Mouse (Mus musculus) forebrain, embryonic 14.5 days (tissue): ENCODE measurements around the gene Zkscan17. TPM values are rescaled to one million over a fixed set of nuclear protein-coding genes. Genes with fewer than 3 reads are reported as not detected.
"Not testable (repeated sequence)": the region's sequence is repeated elsewhere in the genome, so short reads cannot be mapped to it uniquely, and the experiment has no call there.

Experiments used
- ATAC-seq: fragments of 200-750 bp; cut with Nextera tagmentation; 2 replicates; pipeline ENCODE4 v1.8.0; 2017; ENCODE audit warnings: mild to moderate bottlenecking, moderate library complexity
- DNase-seq: peaks from one replicate; pipeline ENCODE4 v3.0.0-alpha.2; 2015; ENCODE audit warnings: low spot score
- H3K27ac ChIP-seq: fragments of 300-500 bp; sonication (generic); 2 replicates; pipeline ENCODE4 v1.5.1; 2014; ENCODE audit warnings: low read depth, mild to moderate bottlenecking, control low read depth, low read length, moderate library complexity
- H3K27me3 ChIP-seq: fragments of 300-500 bp; sonication (generic); replicated peaks from 2 replicates; pipeline ENCODE4 v1.6.1; 2014; ENCODE audit warnings: low read length, control low read depth, mixed read lengths; ENCODE audit not compliant: control insufficient read depth, insufficient read depth
- H3K36me3 ChIP-seq: fragments of 300-500 bp; sonication (generic); 2 replicates; pipeline ENCODE4 v1.6.1; 2014; ENCODE audit warnings: low read length, control low read depth; ENCODE audit not compliant: control insufficient read depth, insufficient read depth
- H3K4me1 ChIP-seq: fragments of 300-500 bp; sonication (generic); 2 replicates; pipeline ENCODE4 v1.6.1; 2014; ENCODE audit warnings: antibody characterized with exemption, low read length, control low read depth; ENCODE audit not compliant: control insufficient read depth, insufficient read depth
- H3K4me2 ChIP-seq: fragments of 300-500 bp; sonication (generic); 2 replicates; pipeline ENCODE4 v1.6.1; 2014; ENCODE audit warnings: mild to moderate bottlenecking, control low read depth, low read length
- H3K4me3 ChIP-seq: fragments of 300-500 bp; sonication (generic); 2 replicates; pipeline ENCODE4 v1.5.1; 2014; ENCODE audit warnings: low read depth, low read length, control low read depth
- H3K9ac ChIP-seq: fragments of 300-500 bp; sonication (generic); 2 replicates; pipeline ENCODE4 v1.6.1; 2014; ENCODE audit warnings: mild to moderate bottlenecking, low read length, control low read depth, moderate library complexity
- H3K9me3 ChIP-seq: fragments of 300-500 bp; sonication (generic); replicated peaks from 2 replicates; pipeline ENCODE4 v1.6.1; 2016; ENCODE audit warnings: low read length, control low read depth, mixed read lengths; ENCODE audit not compliant: control insufficient read depth
- WGBS: fragments of 180-500 bp; shearing (Covaris S2); extraction: QIAGEN DNeasy Blood & Tissue Kit; methylation state at CpG from one replicate; pipeline ENCODE4 v1.1.7; 2014; 5-methylcytosine and 5-hydroxymethylcytosine counted together
- polyA plus RNA-seq: library from polyadenylated mRNA; unstranded; fragments of >200 nt; fragmentation: Nextera tagmentation; extraction: Ambion mirVana; gene quantifications from 2 replicates; pipeline ENCODE4 v1.2.1, GENCODE M21; 2014

Gene Zkscan17
- 11.4 and 13.1 TPM in 2 replicates for polyA plus RNA-seq

GRCm38 (mm10) chr11:59526472-59527080, at the start of gene Zkscan17:
TSS of gene Zkscan17 (minus strand) at chr11:59526751.
- Histone ChIP-seq H3K9me3 (no peaks in the 10 kb centered on the region), H3K27me3 (no peaks in the 10 kb centered on the region), H3K4me2 (no peak within 1 kb of the TSS), H3K36me3 (no peaks in the 10 kb centered on the region), H3K4me1 (no peaks in the 10 kb centered on the region), H3K4me3 (no peak within 1 kb of the TSS), H3K9ac (no peak within 1 kb of the TSS), H3K27ac (no peak within 1 kb of the TSS)
- DNase-seq (peak; percentile 21), ATAC-seq (no peak)
- 58% methylated on average over 8 of the region's 8 CpGs for WGBS

GRCm38 (mm10) chr11:59576135-59576534, 49.6 kb upstream of the Zkscan17 start, which contains the start of gene Olfr222:
TSS of gene Olfr222 (minus strand) at chr11:59576235.
- not testable (repeated sequence) for H3K4me3 ChIP-seq, DNase-seq, H3K4me2 ChIP-seq, H3K4me1 ChIP-seq, H3K27ac ChIP-seq, H3K36me3 ChIP-seq, ATAC-seq, H3K9me3 ChIP-seq, H3K9ac ChIP-seq, H3K27me3 ChIP-seq

- Histone ChIP-seq H3K4me1 (no peaks in the 10 kb centered on the region), H3K9ac (no peak overlapping the region), H3K4me2 (no peak overlapping the region), H3K9me3 (no peaks in the 10 kb centered on the region), H3K36me3 (no peaks in the 10 kb centered on the region), H3K27ac (no peak overlapping the region), H3K27me3 (no peaks in the 10 kb centered on the region), H3K4me3 (no peak overlapping the region)
- WGBS, result 63% methylated on average over 9 of the region's 9 CpGs
- no peak for DNase-seq
- ATAC-seq, result no peak
These were observed 49.2 kb upstream of the Zkscan17 start for GRCm38 (mm10) chr11:59575726-59576125.

GRCm38 (mm10) chr11:59569306-59569705, 42.8 kb upstream of the Zkscan17 start:
- DNase-seq (peak; percentile 8), ATAC-seq (no peak)
- H3K4me2 ChIP-seq, result no peak overlapping the region
- H3K9me3 ChIP-seq, result no peaks in the 10 kb centered on the region
- H3K27me3 ChIP-seq, result no peaks in the 10 kb centered on the region
- no peaks in the 10 kb centered on the region for H3K36me3 ChIP-seq
- WGBS, result 59% methylated on average over 3 of the region's 3 CpGs
- no peaks in the 10 kb centered on the region for H3K4me1 ChIP-seq
- H3K27ac ChIP-seq, result no peak overlapping the region
- H3K9ac ChIP-seq, result no peak overlapping the region
- H3K4me3 ChIP-seq, result no peak overlapping the region

- no peaks in the 10 kb centered on the region for H3K36me3 ChIP-seq
- 76% methylated on average over 9 of the region's 9 CpGs for WGBS
- no peak overlapping the region for H3K4me2 ChIP-seq
- H3K27me3 ChIP-seq, result no peaks in the 10 kb centered on the region
- H3K9me3 ChIP-seq, result no peaks in the 10 kb centered on the region
- H3K9ac ChIP-seq, result no peak overlapping the region
- no peak for DNase-seq
- H3K4me3 ChIP-seq, result no peak overlapping the region
- no peak overlapping the region for H3K27ac ChIP-seq
- no peaks in the 10 kb centered on the region for H3K4me1 ChIP-seq
- ATAC-seq, result no peak
These were observed 36.3 kb upstream of the Zkscan17 start for GRCm38 (mm10) chr11:59562837-59563236.

- Histone ChIP-seq H3K27me3 (no peaks in the 10 kb centered on the region), H3K4me2 (no peak overlapping the region), H3K36me3 (no peaks in the 10 kb centered on the region), H3K9ac (no peak overlapping the region), H3K9me3 (no peaks in the 10 kb centered on the region), H3K4me1 (no peaks in the 10 kb centered on the region), H3K4me3 (no peak overlapping the region), H3K27ac (no peak overlapping the region)
- no peak for DNase-seq
- WGBS, result 94% methylated on average over 4 of the region's 4 CpGs
- ATAC-seq, result no peak
These were observed 35.8 kb upstream of the Zkscan17 start for GRCm38 (mm10) chr11:59562336-59562735.

GRCm38 (mm10) chr11:59560906-59561305, 34.4 kb upstream of the Zkscan17 start:
- Histone ChIP-seq H3K4me2 (no peak overlapping the region), H3K9ac (no peak overlapping the region), H3K9me3 (no peaks in the 10 kb centered on the region), H3K27ac (no peak overlapping the region), H3K27me3 (no peaks in the 10 kb centered on the region), H3K36me3 (no peaks in the 10 kb centered on the region), H3K4me3 (no peak overlapping the region), H3K4me1 (no peaks in the 10 kb centered on the region)
- 74% methylated on average over 3 of the region's 3 CpGs for WGBS
- no peak for DNase-seq
- ATAC-seq, result no peak

GRCm38 (mm10) chr11:59554535-59554934, 28.0 kb upstream of the Zkscan17 start:
- WGBS, result 83% methylated on average over 8 of the region's 8 CpGs
- ATAC-seq (no peak), DNase-seq (no peak)

GRCm38 (mm10) chr11:59554127-59554526, 27.6 kb upstream of the Zkscan17 start:
- DNase-seq (no peak), ATAC-seq (no peak)
- H3K27me3 ChIP-seq, result no peaks in the 10 kb centered on the region
- WGBS, result 91% methylated on average over 11 of the region's 11 CpGs
- no peaks in the 10 kb centered on the region for H3K4me1 ChIP-seq
- no peaks in the 10 kb centered on the region for H3K9me3 ChIP-seq
- H3K4me3 ChIP-seq, result no peak overlapping the region
- no peak overlapping the region for H3K27ac ChIP-seq
- no peaks in the 10 kb centered on the region for H3K36me3 ChIP-seq
- H3K4me2 ChIP-seq, result no peak overlapping the region
- no peak overlapping the region for H3K9ac ChIP-seq

More at GRCm38 (mm10) chr11:59554535-59554934, 28.0 kb upstream of the Zkscan17 start:
- Histone ChIP-seq H3K27ac (no peak overlapping the region), H3K4me1 (no peaks in the 10 kb centered on the region), H3K36me3 (no peaks in the 10 kb centered on the region), H3K9me3 (no peaks in the 10 kb centered on the region), H3K9ac (no peak overlapping the region), H3K27me3 (no peaks in the 10 kb centered on the region), H3K4me3 (no peak overlapping the region), H3K4me2 (no peak overlapping the region)
